Mouse (Mus musculus) lung, postnatal 25 days (tissue): ENCODE data around the gene Cops9.

ENCODE experiments used
- DNase-seq: peaks from one replicate; pipeline ENCODE4 v3.0.0; 2022; ENCODE audit warnings: low spot score

Cops9 gene

GRCm38 (mm10) chr1:92596019-92596418, 45.8 kb downstream of the Cops9 start:
- DNase-seq = no peak

- no peak for DNase-seq
These were observed 47.7 kb downstream of the Cops9 start, which contains the start of gene Olfr1411 for GRCm38 (mm10) chr1:92594111-92594510. TSS of gene Olfr1411 (plus strand) at chr1:92594411.
